Mouse (Mus musculus): ENCODE measurements around the gene Samd4b.

DNA sequence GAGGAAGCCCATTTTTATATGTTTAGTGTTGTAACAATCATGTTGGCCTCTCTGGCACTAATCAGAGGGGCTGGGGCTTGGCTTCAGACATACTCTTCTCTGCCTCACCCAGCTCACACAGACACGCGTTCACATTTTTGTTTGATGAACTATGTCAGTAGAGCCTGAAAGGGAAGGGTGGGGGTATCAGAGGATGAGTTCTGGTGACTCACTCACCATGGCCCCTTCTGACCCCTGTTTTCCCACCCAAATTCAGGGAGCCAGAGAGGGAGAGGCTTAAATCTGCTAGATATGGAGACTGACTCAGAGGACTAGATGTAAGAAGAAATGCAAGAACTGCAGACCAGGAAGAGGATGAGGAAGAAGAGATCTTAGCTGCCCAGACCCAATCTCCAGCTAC is 178.5 kb downstream of the Samd4b start:
- TF ChIP-seq CTCF (IDR thresholded peaks at IDR 0.05; ENCODE audit: control insufficient read depth, insufficient read depth, low read length): no peak
- TF ChIP-seq POLR2A (IDR thresholded peaks at IDR 0.05; ENCODE audit: borderline replicate concordance, control insufficient read depth, low read depth, low read length): no peak

All from bone marrow, adult 2 months (tissue).